Mouse (Mus musculus) limb, embryonic 15.5 days (tissue): ENCODE data around the gene Sowaha. TPM values are rescaled to one million over a fixed set of nuclear protein-coding genes. Genes with fewer than 3 reads are reported as not detected.

Experiments
- ATAC-seq: fragments of 200-750 bp; cut with Nextera tagmentation; 2 replicates; pipeline ENCODE4 v1.8.0; 2017; ENCODE audit warnings: low read depth, moderate TSS enrichment; ENCODE audit not compliant: insufficient number of reproducible peaks, low FRiP score, low TSS enrichment
- H3K27ac ChIP-seq: fragments of 300-500 bp; sonication (generic); 2 replicates; pipeline ENCODE4 v1.5.1; 2015; ENCODE audit warnings: moderate library complexity, mild to moderate bottlenecking, inconsistent platforms
- H3K27me3 ChIP-seq: fragments of 300-500 bp; sonication (generic); 2 replicates; pipeline ENCODE4 v1.6.1; 2015; ENCODE audit warnings: inconsistent platforms
- H3K36me3 ChIP-seq: fragments of 300-500 bp; sonication (generic); 2 replicates; pipeline ENCODE4 v1.6.1; 2015; ENCODE audit warnings: inconsistent platforms
- H3K4me1 ChIP-seq: fragments of 300-500 bp; sonication (generic); 2 replicates; pipeline ENCODE4 v1.6.1; 2015; ENCODE audit warnings: inconsistent platforms
- H3K4me2 ChIP-seq: fragments of 300-500 bp; sonication (generic); 2 replicates; pipeline ENCODE4 v1.6.1; 2015; ENCODE audit warnings: mild to moderate bottlenecking, inconsistent platforms
- H3K4me3 ChIP-seq: fragments of 300-500 bp; sonication (generic); 2 replicates; pipeline ENCODE4 v1.5.1; 2015; ENCODE audit warnings: mild to moderate bottlenecking, inconsistent platforms
- H3K9ac ChIP-seq: fragments of 300-500 bp; sonication (generic); 2 replicates; pipeline ENCODE4 v1.6.1; 2015; ENCODE audit warnings: inconsistent platforms
- H3K9me3 ChIP-seq: fragments of 300-500 bp; sonication (generic); 2 replicates; pipeline ENCODE4 v1.6.1; 2016; ENCODE audit warnings: inconsistent platforms
- WGBS: fragments of 180-500 bp; shearing (Covaris S2); methylation state at CpG from one replicate; pipeline ENCODE4 v1.1.7; 2015; 5-methylcytosine and 5-hydroxymethylcytosine counted together
- polyA plus RNA-seq: library from polyadenylated mRNA; unstranded; fragments of >200 nt; fragmentation: Nextera tagmentation; extraction: Ambion mirVana; gene quantifications from 2 replicates; pipeline ENCODE4 v1.2.1, GENCODE M21; 2015

Gene Sowaha
- 0.21 and 0.28 TPM in 2 replicates for polyA plus RNA-seq

DNA sequence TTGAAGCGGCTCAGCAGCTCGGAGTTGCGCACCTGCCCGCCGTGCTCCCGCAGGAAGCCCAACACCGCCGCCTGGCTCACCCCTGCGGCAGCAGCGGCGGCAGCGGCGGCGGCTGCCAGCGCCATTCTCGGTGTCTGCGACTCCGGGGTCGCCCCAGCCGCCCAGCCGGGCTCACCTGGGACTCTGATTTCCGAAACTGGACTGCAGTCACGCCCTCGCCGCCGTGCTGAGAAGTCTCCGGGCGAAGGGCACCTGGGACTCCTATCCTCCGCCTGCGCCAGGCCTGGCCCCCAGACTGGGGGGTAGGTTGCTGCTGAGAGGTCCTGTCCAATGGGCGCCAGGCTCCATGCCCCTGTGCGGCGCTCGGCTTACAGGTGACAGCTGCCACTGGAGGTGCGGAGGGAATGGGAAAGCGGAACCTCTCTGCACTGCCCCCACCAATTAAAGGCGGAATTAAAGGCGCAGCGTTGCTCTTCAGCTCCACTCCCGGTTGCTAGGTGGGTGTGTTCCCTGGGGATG is at the start of gene Sowaha, which contains the start of gene Gm9945:
Sowaha (minus strand) TSS at position 492 of the 519 bp plus-strand sequence.
Gm9945 (plus strand) TSS at position 384 of the 519 bp plus-strand sequence.
- Histone ChIP-seq H3K27me3 (peaks cover 72% of the 10 kb centered on the region), H3K4me1 (peaks cover 19% of the 10 kb centered on the region), H3K36me3 (no peaks in the 10 kb centered on the region), H3K9me3 (no peaks in the 10 kb centered on the region), H3K4me3 (peak within 1 kb of the TSS; percentile 44), H3K4me2 (peak within 1 kb of the TSS; percentile 85), H3K27ac (no peak within 1 kb of the TSS), H3K9ac (peak within 1 kb of the TSS; percentile 18; the same call in 1 of the 2 replicates)
- 3% methylated on average over 40 of the region's 40 CpGs for WGBS
- no peak for ATAC-seq

DNA sequence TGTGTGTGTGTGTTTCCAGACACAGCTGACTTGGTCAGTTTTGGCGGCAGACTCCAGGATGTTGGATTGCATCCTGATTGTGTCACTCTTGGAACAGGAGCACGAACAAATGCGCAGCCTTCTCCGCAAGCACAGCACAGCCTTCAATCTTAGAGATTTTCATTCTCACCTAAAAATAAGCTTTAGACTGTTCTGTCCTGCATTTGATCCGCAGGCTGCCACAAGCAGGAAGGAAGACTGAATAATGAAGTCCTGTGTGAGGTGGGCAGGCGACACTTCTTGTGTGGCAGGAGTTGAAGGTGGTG is 49.1 kb upstream of the Sowaha start:
- Histone ChIP-seq H3K36me3 (peaks cover 22% of the 10 kb centered on the region), H3K4me2 (no peak overlapping the region), H3K4me1 (peaks cover 50% of the 10 kb centered on the region), H3K4me3 (no peak overlapping the region), H3K27me3 (no peaks in the 10 kb centered on the region), H3K9ac (no peak overlapping the region), H3K27ac (peak overlapping the region; percentile 69; the same call in 1 of the 2 replicates), H3K9me3 (no peaks in the 10 kb centered on the region)
- WGBS, result 51% methylated on average over 6 of the region's 6 CpGs
- no peak for ATAC-seq

DNA sequence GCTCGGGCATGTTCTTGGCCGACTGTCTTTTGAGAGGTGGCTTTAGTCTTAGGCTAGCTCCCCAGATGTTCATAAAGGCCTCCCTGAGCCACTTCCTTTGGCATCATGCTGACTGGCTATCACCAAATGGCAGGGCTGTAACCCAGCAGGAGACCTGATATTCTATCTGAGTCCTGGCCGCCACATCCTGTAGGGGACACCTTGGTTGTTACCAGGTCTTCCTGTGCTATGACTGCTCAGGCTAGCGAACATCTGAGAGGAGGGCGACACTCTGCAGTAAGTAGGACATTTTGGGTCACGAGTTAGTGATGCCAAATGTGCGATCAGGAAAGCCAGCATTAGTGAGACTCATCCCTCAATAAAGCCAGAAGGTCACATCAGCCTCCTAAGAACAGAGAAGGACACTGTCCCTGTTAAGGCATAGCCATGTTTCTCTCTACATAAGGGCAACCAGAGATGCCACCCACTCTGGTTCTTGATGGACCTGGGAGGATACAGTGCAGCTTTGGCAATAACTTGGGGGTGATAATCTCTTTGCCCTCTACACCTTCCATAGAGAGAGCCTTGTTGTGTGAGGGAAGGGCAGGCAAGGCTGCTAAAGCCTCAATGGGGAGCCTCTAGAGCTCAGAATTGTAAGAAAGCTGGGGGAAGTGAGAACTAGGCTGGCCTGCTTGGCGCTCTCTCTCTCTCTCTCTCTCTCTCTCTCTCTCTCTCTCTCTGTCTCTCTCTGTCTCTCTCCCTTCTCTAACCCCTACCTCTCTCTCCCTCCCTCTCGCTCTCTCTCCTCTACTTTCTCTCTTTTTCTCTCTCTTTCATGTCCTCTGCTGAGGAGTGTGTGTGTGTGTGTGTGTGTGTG is 48.6 kb upstream of the Sowaha start:
- H3K9me3 ChIP-seq, result no peaks in the 10 kb centered on the region

DNA sequence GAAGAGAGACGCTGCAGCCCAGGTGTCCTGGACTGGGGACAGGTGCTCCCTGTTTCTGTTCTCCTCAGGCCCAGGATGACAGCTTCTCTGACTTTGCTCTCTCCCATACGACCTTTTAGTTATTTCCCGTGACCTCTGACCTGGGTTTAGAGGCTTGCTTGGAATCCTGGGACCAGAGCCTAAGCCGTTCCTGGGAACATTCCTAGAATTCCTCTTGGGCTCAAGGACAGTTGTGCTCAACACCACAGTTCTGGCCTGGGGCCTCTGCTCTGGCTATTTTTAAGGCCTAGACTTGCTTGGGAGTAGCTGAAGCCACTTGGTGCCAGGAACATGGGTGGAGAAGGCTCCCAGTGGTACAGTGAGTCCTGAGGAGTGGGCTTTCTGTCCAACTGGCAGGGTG is 45.4 kb upstream of the Sowaha start:
- Histone ChIP-seq H3K4me3 (no peak overlapping the region), H3K4me1 (peaks cover 83% of the 10 kb centered on the region), H3K27me3 (no peaks in the 10 kb centered on the region), H3K27ac (no peak overlapping the region), H3K4me2 (no peak overlapping the region), H3K36me3 (no peaks in the 10 kb centered on the region), H3K9me3 (no peaks in the 10 kb centered on the region), H3K9ac (no peak overlapping the region)
- WGBS, result 51% methylated on average over 4 of the region's 4 CpGs
- no peak for ATAC-seq

More for the DNA sequence above, 48.6 kb upstream of the Sowaha start:
- WGBS, result 59% methylated on average over 9 of the region's 9 CpGs
- Histone ChIP-seq H3K27me3 (no peaks in the 10 kb centered on the region), H3K27ac (peak overlapping the region; percentile 69), H3K36me3 (peaks cover 17% of the 10 kb centered on the region), H3K4me2 (no peak overlapping the region), H3K4me1 (peaks cover 56% of the 10 kb centered on the region), H3K4me3 (no peak overlapping the region), H3K9ac (no peak overlapping the region)
- ATAC-seq, result no peak

DNA sequence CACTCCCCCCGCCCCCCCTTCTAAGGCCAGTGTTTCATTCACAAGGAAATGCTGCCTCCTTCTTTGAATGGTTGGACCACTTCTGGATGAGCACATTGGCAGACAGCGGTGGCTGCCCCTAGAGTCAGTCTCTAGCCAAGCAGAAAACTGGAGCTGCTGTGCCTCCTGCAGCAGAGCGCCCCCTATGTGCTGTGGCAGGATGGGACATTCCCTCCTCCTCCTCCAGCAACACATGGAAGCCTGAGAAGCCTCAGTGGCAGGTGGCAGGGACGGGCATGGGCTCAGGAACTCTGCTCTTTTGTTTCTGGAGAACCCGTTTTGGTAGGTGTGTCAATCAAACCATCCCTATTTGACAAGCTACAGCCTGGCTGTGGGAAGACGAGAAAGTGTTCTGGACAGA is 44.8 kb upstream of the Sowaha start:
- Histone ChIP-seq H3K4me3 (no peak overlapping the region), H3K27me3 (no peaks in the 10 kb centered on the region), H3K4me1 (peaks cover 82% of the 10 kb centered on the region), H3K9me3 (no peaks in the 10 kb centered on the region), H3K4me2 (no peak overlapping the region), H3K9ac (no peak overlapping the region), H3K36me3 (no peaks in the 10 kb centered on the region), H3K27ac (0 out of 2 replicates have a peak overlapping the region, but pooled peaks have one; percentile 11)
- no peak for ATAC-seq
- 76% methylated on average over 6 of the region's 6 CpGs for WGBS

DNA sequence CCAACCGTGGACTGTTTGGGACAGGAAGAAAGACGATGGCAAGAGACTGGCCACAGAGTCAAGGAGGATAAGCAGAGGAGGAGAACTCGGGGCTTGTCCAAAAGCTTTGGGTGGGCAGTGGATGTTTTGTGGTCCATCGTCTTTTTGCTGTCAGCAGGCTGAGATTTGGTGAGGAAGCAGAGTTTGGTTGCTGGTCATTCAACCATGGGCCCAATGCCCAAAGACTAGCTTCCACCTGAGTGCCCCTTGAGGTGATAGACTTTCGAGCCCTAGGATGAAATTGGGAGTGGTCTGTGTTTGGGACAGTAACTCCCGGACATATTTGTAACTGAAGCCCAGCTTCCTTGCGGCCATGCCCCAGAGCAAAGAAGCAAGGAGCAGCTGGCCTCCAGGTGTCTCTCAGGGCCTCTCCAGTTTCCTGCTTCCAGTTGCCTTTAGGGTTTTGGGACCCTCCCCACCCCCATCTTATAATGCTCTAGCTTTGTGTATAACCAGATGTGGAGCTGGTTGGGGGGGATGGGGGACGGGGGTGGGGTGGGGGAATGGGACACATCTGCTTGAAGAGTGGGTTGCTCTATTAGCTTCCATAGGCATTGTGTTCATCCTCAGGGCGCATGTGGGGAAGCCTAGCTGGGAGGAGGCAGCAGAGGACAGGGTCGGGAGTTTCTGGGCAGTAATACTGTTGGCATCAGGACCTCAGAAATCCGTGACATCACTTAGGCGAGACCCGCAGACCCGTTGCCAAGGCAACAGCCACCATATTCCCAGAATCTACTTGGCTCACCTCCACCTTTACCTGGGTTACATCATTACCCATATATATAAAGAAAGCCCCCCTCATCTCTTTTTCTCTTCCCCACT is 43.7 kb upstream of the Sowaha start:
- Histone ChIP-seq H3K27ac (peak overlapping the region; percentile 43; the same call in 1 of the 2 replicates), H3K9ac (no peak overlapping the region), H3K4me3 (no peak overlapping the region), H3K27me3 (no peaks in the 10 kb centered on the region), H3K9me3 (no peaks in the 10 kb centered on the region), H3K4me1 (peaks cover 78% of the 10 kb centered on the region), H3K36me3 (no peaks in the 10 kb centered on the region), H3K4me2 (peak overlapping the region; percentile 3; the same call in 1 of the 2 replicates)
- WGBS, result 42% methylated on average over 14 of the region's 14 CpGs
- no peak for ATAC-seq

DNA sequence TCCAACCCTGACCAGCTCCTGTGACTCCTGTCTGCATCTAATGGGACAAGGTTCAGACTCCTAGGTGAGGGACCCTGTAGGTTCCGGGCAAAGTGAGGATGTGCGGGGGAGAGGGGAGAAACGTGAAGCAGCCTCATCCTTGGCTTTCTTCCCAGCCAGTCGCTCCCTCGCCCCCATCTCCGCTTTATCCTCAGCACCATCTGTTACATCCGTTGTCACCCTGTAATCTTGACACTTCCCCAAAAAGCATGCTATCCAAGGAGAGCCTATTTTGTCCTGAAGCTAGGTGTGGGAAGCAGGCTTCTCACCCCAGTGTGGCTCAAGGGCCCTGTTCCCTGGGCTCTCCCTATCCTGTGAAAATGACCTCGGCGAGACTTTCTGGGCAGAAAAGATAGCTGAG is 42.9 kb upstream of the Sowaha start:
- Histone ChIP-seq H3K4me2 (no peak overlapping the region; the same call in 1 of the 2 replicates), H3K27me3 (no peaks in the 10 kb centered on the region), H3K9me3 (no peaks in the 10 kb centered on the region), H3K9ac (no peak overlapping the region), H3K4me1 (peaks cover 72% of the 10 kb centered on the region), H3K27ac (0 out of 2 replicates have a peak overlapping the region, but pooled peaks have one; percentile 43), H3K4me3 (no peak overlapping the region), H3K36me3 (no peaks in the 10 kb centered on the region)
- WGBS, result 36% methylated on average over 9 of the region's 9 CpGs
- ATAC-seq, result no peak

DNA sequence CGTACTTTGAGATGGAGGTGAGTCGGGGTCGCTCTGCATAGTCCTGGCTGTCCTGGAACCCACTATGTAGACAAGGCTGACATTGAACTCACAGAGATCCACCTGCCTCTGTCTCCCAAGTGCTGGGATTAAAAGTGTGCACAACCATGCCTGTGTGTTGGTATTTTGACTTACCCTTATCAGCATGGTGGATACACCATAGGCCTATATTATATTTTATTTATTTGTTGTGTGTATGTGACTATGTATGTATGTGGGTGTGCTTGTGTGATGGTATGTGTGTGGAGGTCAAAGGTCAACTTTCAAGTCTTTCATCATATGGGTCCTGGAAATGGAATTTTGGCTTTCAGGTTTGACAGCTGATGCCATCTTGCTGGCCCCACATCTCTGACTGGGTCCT is 42.3 kb upstream of the Sowaha start:
- no peak for ATAC-seq
- H3K9me3 ChIP-seq, result no peaks in the 10 kb centered on the region
- no peaks in the 10 kb centered on the region for H3K27me3 ChIP-seq
- no peaks in the 10 kb centered on the region for H3K36me3 ChIP-seq
- no peak overlapping the region for H3K9ac ChIP-seq
- H3K4me2 ChIP-seq, result no peak overlapping the region
- no peak overlapping the region for H3K4me3 ChIP-seq
- WGBS, result 94% methylated on average over 3 of the region's 3 CpGs
- peaks cover 67% of the 10 kb centered on the region for H3K4me1 ChIP-seq
- H3K27ac ChIP-seq, result peak overlapping the region; percentile 33; the same call in 1 of the 2 replicates

DNA sequence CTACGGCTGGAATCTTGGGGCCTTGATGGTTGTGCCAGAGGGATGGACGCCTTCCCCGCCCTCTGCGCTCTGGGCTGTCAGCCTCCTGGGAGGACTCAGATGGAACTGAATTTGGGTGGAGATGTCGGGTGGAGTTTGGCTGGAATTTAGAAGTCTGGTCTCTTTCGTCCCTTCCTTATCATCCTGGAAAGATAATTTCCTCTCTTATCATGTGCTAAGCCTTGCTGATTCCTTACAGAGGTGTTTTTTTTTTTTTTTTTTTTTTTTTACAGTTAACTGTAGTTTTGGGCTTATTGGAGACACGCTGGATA is 41.7 kb upstream of the Sowaha start:
- H3K27me3 ChIP-seq, result no peaks in the 10 kb centered on the region
- H3K4me1 ChIP-seq, result peaks cover 68% of the 10 kb centered on the region
- H3K9me3 ChIP-seq, result no peaks in the 10 kb centered on the region
- H3K4me2 ChIP-seq, result peak overlapping the region; percentile 62
- ATAC-seq, result no peak
- 64% methylated on average over 7 of the region's 7 CpGs for WGBS
- H3K4me3 ChIP-seq, result peak overlapping the region; percentile 84
- no peak overlapping the region for H3K9ac ChIP-seq
- H3K27ac ChIP-seq, result peak overlapping the region; percentile 94; the same call in 1 of the 2 replicates
- no peaks in the 10 kb centered on the region for H3K36me3 ChIP-seq

DNA sequence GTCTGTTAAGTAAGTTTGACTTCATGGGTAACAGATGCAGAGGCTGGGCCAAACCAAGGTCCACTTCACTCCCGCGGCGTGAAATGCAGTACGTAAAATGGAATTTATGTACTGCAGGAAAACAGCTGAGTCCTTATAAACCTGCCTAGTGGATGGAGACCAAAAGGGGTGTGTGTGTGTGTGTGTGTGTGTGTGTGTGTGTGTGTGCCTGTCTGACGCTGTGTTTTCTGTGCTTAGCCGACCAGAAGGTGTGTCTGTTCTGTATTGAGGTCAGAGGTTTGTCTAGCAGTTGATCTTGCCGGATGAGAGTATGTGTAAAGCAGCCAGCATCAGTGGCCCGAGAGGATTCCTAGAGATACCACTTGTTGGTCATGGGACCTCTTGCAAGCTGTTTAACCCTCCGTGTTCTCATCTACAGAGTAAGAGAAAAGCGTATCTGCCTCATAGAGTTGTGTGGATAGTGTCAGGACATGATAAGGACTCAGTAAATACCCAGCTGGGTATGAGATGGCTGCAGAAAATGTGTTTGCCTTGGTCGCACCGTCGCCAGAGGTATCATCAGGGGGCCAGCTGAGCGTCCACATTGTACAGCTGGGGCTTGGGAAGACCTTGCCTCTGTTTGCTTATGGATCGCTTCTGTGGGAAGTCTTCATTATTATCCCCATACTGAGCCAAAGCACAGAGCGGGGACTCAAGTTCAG is 41.2 kb upstream of the Sowaha start:
- H3K4me1 ChIP-seq, result peaks cover 69% of the 10 kb centered on the region
- 36% methylated on average over 16 of the region's 16 CpGs for WGBS
- H3K9ac ChIP-seq, result 0 out of 2 replicates have a peak overlapping the region, but pooled peaks have one; percentile 4
- H3K4me2 ChIP-seq, result peak overlapping the region; percentile 62
- 0 out of 2 replicates have a peak, but pooled peaks have one; percentile 7 for ATAC-seq
- no peaks in the 10 kb centered on the region for H3K9me3 ChIP-seq
- peak overlapping the region; percentile 94 for H3K27ac ChIP-seq
- H3K4me3 ChIP-seq, result peak overlapping the region; percentile 84
- H3K36me3 ChIP-seq, result no peaks in the 10 kb centered on the region
- no peaks in the 10 kb centered on the region for H3K27me3 ChIP-seq
